Mouse (Mus musculus) c-Kit-positive CD71-negative TER-119-negative erythroid progenitor cells, embryonic 14.5 days (primary cell): Measurements from ENCODE around the gene Zfp870.
A peak's percentile ranks its signal among the peaks of the same experiment; 100 is the strongest.
"Not testable (repeated sequence)": the region's sequence is repeated elsewhere in the genome, so short reads cannot be mapped to it uniquely, and the experiment has no call there.

Experiments
- DNase-seq: peaks from one replicate; pipeline ENCODE4 v3.0.0-alpha.2; 2013; ENCODE audit warnings: low read depth

Zfp870 gene

DNA sequence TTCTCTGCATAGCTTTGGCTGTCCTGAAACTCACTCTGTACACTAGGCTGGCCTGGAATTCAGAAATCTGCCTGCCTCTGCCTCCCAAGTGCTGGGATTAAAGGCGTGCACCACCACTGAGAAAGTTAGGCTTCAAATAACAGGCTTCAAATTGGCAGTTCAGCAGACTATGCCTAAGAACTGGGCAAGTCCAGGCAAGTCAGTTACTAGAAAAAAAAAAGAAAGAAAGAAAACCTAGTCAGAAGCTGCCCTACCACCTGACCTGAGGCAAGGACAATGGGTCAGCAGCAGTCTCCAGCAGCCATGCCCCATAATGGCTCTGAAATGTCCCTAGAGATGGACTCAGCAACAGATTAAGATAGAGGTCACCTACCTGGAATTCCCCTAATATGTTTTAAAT lies 20.0 kb downstream of the Zfp870 start:
- DNase-seq, result no peak

DNA sequence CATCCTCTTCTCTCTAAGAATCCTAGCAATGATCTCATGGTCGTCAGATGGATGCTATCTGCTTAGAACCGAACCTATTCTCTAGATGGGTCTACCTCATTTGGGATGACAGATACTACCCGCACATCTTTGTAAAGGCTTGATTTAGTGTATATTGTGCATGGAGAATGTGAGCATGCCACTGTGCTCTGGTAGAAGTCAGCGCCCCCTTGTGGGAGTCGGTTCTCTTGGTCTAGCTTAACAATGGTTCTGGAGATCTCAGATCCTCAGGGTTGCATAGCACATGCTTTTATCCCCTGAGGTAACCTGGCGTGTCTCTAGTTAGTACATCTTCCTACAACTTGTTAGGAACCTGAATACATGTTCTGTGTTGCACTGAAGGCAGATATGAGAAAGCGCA lies 24.2 kb downstream of the Zfp870 start:
- DNase-seq, result not testable (repeated sequence)

DNA sequence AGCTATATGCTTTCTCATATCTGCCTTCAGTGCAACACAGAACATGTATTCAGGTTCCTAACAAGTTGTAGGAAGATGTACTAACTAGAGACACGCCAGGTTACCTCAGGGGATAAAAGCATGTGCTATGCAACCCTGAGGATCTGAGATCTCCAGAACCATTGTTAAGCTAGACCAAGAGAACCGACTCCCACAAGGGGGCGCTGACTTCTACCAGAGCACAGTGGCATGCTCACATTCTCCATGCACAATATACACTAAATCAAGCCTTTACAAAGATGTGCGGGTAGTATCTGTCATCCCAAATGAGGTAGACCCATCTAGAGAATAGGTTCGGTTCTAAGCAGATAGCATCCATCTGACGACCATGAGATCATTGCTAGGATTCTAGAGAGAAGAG lies 34.7 kb downstream of the Zfp870 start:
- not testable (repeated sequence) for DNase-seq

DNA sequence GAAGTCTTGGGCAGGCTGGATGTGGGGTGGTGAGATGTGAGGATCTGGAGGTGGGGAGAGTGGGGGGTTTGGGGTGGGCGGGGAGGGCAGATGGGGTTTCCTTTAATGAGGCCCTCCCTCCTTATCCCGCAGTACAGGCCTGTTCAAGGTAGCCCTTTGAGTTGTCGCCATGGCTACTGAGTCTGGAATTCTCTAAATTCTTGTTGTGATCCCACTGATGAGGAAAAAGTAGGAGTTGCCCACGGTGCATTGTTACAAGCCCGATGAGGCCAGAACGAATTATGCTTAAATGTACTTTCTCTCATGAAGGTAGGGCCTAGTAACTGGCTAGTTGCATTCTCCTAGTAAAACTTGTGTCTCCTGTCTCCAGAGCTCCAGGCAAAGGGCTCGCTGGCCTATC lies 39.9 kb downstream of the Zfp870 start:
- no peak for DNase-seq

DNA sequence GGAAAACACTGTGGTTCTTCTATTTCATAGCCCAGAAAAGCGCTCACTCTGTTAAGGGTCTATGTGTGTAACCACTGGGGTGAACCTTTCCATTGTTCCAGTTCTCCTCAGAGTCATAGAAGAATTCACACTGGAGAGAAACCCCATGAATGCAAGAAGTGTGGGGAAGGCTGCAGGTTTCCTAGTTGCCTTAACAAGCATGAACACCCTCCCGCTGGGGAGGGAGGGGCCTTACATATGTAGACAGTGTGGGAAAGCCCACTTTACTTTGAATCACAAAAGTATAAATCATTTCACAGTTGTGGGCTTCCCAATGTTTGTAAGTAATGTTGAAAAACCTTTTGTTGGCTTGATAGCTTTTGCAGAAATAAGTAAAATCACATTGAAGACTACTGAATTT lies 50.1 kb downstream of the Zfp870 start:
- no peak for DNase-seq

DNA sequence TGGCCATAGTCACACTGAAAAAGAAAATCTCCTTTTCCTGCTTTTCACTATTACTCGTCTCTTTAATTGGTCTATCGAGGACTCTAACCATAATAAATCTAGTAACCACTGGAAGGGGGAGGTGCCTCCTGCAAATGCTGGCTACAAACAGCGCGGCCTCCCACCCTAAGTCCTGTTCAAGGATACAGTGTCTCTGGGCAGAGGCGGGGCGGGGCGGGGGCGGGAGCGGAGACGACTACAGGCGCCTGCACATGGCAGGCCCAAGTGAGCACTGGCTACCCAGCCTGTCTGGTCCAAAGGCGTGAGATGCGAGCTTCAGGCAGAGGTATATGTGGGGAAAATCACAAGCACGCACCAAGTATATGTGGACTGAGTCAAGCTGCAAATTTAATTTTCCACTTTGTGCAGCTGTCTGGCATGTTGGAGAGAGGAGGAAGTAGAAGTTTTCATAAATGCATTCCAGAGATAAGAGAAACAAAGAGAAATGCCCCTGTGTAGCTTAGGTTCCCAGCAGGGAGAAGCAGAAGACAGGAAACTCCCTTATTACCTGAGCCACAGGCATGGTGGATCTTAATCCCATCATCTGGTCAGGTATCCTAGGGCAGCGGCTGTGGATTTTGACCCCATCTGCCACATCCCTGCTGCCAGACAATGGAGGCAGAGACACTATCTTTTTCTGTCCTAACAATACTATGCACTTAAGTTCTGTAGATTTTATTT lies 52.2 kb downstream of the Zfp870 start:
- DNase-seq, result no peak

DNA sequence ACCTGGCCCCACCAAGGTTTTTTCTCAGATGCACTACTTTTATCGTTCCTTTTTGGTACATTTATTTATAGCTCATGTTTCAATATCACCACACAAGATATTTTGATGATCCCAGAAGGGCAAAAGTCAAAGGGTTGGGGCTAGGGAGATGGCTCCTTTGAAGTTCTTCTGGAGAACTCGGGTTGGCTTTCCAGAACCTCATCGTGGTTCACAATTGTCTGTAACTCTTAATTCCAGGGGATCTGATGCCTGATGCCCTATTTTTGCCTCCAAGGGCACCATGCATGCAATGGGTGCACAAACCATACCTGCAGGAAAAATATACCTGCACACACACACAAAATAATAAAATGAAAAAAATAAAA lies 61.0 kb downstream of the Zfp870 start:
- no peak for DNase-seq

DNA sequence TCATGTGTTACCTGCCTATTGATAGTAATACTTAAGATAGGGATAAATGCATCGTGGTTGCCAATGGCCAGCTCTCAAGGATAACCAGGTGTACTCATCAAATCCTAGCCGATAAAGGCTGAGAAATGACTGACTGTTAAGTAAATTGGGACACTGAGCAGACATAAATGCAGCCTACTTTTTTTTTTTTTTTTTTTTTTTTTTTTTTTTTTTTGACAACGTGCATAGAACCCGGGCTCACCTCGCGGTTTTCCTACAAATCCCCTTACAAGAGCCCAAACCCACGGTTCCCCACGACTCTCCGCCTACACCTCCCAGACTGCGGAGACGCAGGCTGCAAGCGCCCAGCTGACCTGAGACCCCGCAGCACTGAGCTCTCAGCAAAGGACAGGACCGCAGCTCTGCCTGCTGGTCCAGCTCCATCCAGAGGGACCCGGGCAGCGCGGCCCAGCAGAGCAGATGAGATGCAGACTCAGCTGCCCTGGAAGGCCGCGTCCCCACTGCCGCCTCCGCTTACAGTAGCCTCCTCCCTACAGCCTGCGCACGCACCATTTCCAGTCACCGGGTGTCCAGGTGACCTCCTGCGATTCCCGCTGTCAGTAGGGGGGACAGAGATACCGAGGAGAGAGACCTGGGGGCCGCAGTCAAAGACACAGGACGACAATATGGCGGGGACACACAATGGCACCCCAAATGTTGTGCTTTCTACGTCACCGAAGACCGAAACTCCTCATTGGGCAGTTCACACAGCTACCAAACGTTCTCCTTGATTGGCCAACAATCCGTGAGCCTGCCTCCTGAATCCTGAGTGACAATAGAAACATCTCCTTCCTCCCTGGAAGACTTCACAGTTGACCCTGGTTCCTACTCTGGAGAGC lies 61.7 kb downstream of the Zfp870 start, which contains the start of gene Zfp799:
Zfp799 (minus strand) TSS at position 722 of the 878 bp plus-strand sequence.
- DNase-seq, result peak; percentile 64
